Mouse (Mus musculus) ES-E14 (cell line): Measurements from ENCODE around the gene Zkscan2. TPM values are rescaled to one million over a fixed set of nuclear protein-coding genes. Genes with fewer than 3 reads are reported as not detected.

Experiments used
- DNase-seq: peaks from one replicate; pipeline ENCODE4 v3.0.0-alpha.2; 2013; ENCODE audit warnings: low read depth, low spot score
- H3K27ac ChIP-seq: 2 replicates; pipeline ENCODE4 v1.5.1; 2012; ENCODE audit warnings: low read depth, mild to moderate bottlenecking, low read length, moderate library complexity, mixed read lengths; ENCODE audit not compliant: poor library complexity, insufficient read depth, severe bottlenecking
- H3K36me3 ChIP-seq: 2 replicates; pipeline ENCODE4 v1.6.1; 2012; ENCODE audit warnings: mild to moderate bottlenecking, low read length, moderate library complexity, mixed read lengths; ENCODE audit not compliant: control insufficient read depth, poor library complexity, insufficient read depth, severe bottlenecking
- H3K4me1 ChIP-seq, 2 experiments: fragments of 150-350 bp in 1 of 2; sonication (generic) in 1 of 2; 2 replicates each; pipeline ENCODE4 v1.6.1; 2012; ENCODE audit warnings: low read length in 2 of 2, mild to moderate bottlenecking in 1 of 2, mixed read lengths in 1 of 2; ENCODE audit not compliant: control insufficient read depth in 2 of 2, insufficient read depth in 2 of 2, poor library complexity in 1 of 2
- H3K4me3 ChIP-seq, 2 experiments: fragments of 150-350 bp in 1 of 2; sonication (generic) in 1 of 2; 2 replicates each; pipeline ENCODE4 v1.5.1; 2012; ENCODE audit warnings: low read length in 2 of 2, low read depth in 1 of 2, mild to moderate bottlenecking in 1 of 2, mixed read lengths in 1 of 2; ENCODE audit not compliant: insufficient read depth in 1 of 2, poor library complexity in 1 of 2, severe bottlenecking in 1 of 2
- H3K9ac ChIP-seq: 2 replicates; pipeline ENCODE4 v1.6.1; 2012; ENCODE audit warnings: low read depth, mild to moderate bottlenecking, low read length, mixed read lengths; ENCODE audit not compliant: poor library complexity, insufficient read depth, severe bottlenecking
- H3K9me3 ChIP-seq: fragments of 150-350 bp; sonication (generic); 2 replicates; pipeline ENCODE4 v1.6.1; 2012; ENCODE audit warnings: low read depth, mild to moderate bottlenecking, low read length; ENCODE audit not compliant: control insufficient read depth, insufficient read depth
- CHD2 ChIP-seq: IDR thresholded peaks from 2 replicates; pipeline ENCODE4 v1.6.1; 2014; ENCODE audit warnings: mild to moderate bottlenecking, low read depth, low read length, inconsistent platforms
- HCFC1 ChIP-seq: IDR thresholded peaks from 2 replicates; pipeline ENCODE4 v1.6.1; 2012; ENCODE audit warnings: low read length, inconsistent platforms, borderline replicate concordance; ENCODE audit not compliant: insufficient read depth
- MAFK ChIP-seq: IDR thresholded peaks from 2 replicates; pipeline ENCODE4 v1.6.1; 2014; ENCODE audit warnings: mild to moderate bottlenecking, low read depth, low read length, inconsistent platforms; ENCODE audit not compliant: insufficient read depth
- ZC3H11A ChIP-seq: IDR thresholded peaks from 2 replicates; pipeline ENCODE4 v1.6.1; 2012; ENCODE audit warnings: low read depth, mild to moderate bottlenecking, inconsistent platforms, low read length, borderline replicate concordance
- ZNF384 ChIP-seq: IDR thresholded peaks from 2 replicates; pipeline ENCODE4 v1.6.1; 2012; ENCODE audit warnings: low read depth, low read length, inconsistent platforms
- in situ Hi-C, 2 experiments: fragments of 600-800 bp; cut with MboI; formaldehyde crosslinking; loops; one replicate each; pipeline ENCODE4 v1.15.1; 2025; ENCODE audit warnings: low sequenced_read_pairs in 2 of 2, inconsistent platforms in 1 of 2; ENCODE audit not compliant: unreplicated experiment in 2 of 2
- total RNA-seq: library from RNA; depleted of rRNA; stranded (reverse); fragments of 300-350 nt; gene quantifications from 2 replicates; pipeline ENCODE4 v1.2.3, GENCODE M21; 2012

Gene Zkscan2
- total RNA-seq, 1 experiment, result 1.4 TPM

- H3K27ac ChIP-seq, result no peak overlapping the region
- no peak overlapping the region for H3K9ac ChIP-seq
- no peaks in the 10 kb centered on the region for H3K36me3 ChIP-seq
- DNase-seq, result no peak
- H3K4me1 ChIP-seq, result no peaks in the 10 kb centered on the region
- in situ Hi-C loops, result loop anchor here in 1 of 2 experiments (25.0 kb wide), 2 partner anchors 238 to 413 kb away; partner anchors contain the start of gene Slc5a11
- H3K4me3 ChIP-seq, result no peak overlapping the region
- TF ChIP-seq ZC3H11A (no peak), CHD2 (no peak), MAFK (no peak), ZNF384 (no peak), HCFC1 (no peak)
- H3K9me3 ChIP-seq, result no peaks in the 10 kb centered on the region
These were observed 49.7 kb downstream of the Zkscan2 start for GRCm38 (mm10) chr7:123450515-123450914.

- in situ Hi-C loops, result loop anchor here in 1 of 2 experiments (25.0 kb wide), 2 partner anchors 237 to 412 kb away; partner anchors contain the start of gene Slc5a11
- no peak for TF ChIP-seq MAFK
- TF ChIP-seq CHD2, result no peak
- TF ChIP-seq ZNF384, result no peak
- TF ChIP-seq ZC3H11A, result no peak
- TF ChIP-seq HCFC1, result no peak
- no peak for DNase-seq
- no peaks in the 10 kb centered on the region for H3K4me1 ChIP-seq
- H3K4me3 ChIP-seq, result no peak overlapping the region
- no peak overlapping the region for H3K27ac ChIP-seq
- H3K36me3 ChIP-seq, result no peaks in the 10 kb centered on the region
- no peak overlapping the region for H3K9ac ChIP-seq
- no peaks in the 10 kb centered on the region for H3K9me3 ChIP-seq
These were observed 50.6 kb downstream of the Zkscan2 start for GRCm38 (mm10) chr7:123449676-123450075.

GRCm38 (mm10) chr7:123448794-123449193, 51.5 kb downstream of the Zkscan2 start:
- H3K36me3 ChIP-seq, result no peaks in the 10 kb centered on the region
- no peak overlapping the region for H3K4me3 ChIP-seq
- no peak for DNase-seq
- no peak overlapping the region for H3K27ac ChIP-seq
- TF ChIP-seq ZNF384, result no peak
- TF ChIP-seq HCFC1, result no peak
- TF ChIP-seq CHD2, result no peak
- TF ChIP-seq MAFK, result no peak
- TF ChIP-seq ZC3H11A, result no peak
- in situ Hi-C loops, result no loop called here
- no peaks in the 10 kb centered on the region for H3K4me1 ChIP-seq
- H3K9me3 ChIP-seq, result no peaks in the 10 kb centered on the region
- H3K9ac ChIP-seq, result no peak overlapping the region

- Histone ChIP-seq H3K27ac (no peak overlapping the region), H3K9me3 (no peaks in the 10 kb centered on the region), H3K9ac (no peak overlapping the region), H3K36me3 (no peaks in the 10 kb centered on the region), H3K4me3 (no peak overlapping the region), H3K4me1 (no peaks in the 10 kb centered on the region)
- no peak for DNase-seq
- TF ChIP-seq ZNF384, result no peak
- TF ChIP-seq HCFC1, result no peak
- TF ChIP-seq CHD2, result no peak
- TF ChIP-seq MAFK, result no peak
- TF ChIP-seq ZC3H11A, result no peak
- in situ Hi-C loops, result no loop called here
These were observed 58.2 kb downstream of the Zkscan2 start for GRCm38 (mm10) chr7:123442079-123442478.

- Histone ChIP-seq H3K36me3 (peaks cover 3% of the 10 kb centered on the region; the same call in 1 of the 2 replicates), H3K4me1 (no peaks in the 10 kb centered on the region), H3K9ac (no peak overlapping the region), H3K27ac (no peak overlapping the region), H3K9me3 (no peaks in the 10 kb centered on the region), H3K4me3 (no peak overlapping the region)
- in situ Hi-C loops, result no loop called here
- DNase-seq, result no peak
- TF ChIP-seq HCFC1 (no peak), MAFK (no peak)
These were observed 69.0 kb downstream of the Zkscan2 start for GRCm38 (mm10) chr7:123431206-123431605.
